7 mouse cellular contexts compared by ENCODE assay signal in the genomic region with DNA sequence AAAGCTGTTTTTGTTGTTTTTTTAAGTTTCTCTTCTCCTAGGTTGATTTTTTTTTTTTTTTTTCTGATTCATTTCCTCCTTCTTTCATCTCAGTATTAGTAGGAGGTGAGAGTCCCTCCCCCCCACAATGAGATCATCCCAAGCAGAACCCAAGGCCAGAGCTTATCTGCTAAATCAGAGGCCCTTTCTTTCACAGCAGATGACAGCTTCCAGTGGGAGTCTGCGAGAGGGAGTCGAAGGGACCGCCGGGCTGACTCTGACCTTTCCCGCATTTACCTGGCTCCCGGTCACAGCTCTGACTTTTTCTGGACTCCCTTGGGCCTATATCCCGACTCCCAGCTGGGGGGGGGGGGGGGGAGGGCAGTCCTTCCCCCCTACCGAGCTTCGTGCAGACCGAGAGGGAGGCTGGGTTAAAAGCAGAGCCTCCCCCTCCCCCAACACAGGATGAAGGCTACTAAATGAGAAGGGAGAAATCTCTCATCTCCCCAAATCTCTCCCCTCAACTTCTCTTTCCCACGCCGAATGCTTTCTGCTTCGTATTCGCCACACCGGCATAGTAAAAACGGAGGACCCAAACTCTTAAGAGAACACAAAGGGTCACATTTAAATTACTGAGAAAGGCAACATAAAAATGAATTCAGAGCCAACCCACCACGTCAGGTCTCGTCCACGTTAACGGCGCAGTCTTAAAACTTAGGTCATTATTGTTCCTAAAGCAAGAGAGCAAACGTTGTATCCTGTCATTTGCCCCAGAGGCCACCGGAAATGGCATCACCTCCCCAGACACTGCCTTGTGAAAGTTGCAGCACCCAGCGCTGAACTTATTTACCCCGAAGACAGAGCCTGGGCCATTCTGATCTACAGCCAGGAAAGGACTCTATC.
A peak's percentile ranks its signal among the peaks of the same experiment; 100 is the strongest.
DNase-seq lines count a peak whose midpoint lies in the region; ATAC-seq lines count a peak whose summit lies in the region.

No protein-coding gene starts in this region.

- 9% methylated on average over 25 of the region's 25 CpGs for WGBS in embryonic facial prominence, embryonic 10.5 days
- WGBS in hindbrain, embryonic 10.5 days = 13% methylated on average over 25 of the region's 25 CpGs
- 6% methylated on average over 25 of the region's 25 CpGs for WGBS in liver, embryonic 13.5 days (ENCODE audit: insufficient replicate concordance)

- peak; percentile 32; the same call in 1 of the 2 replicates for ATAC-seq in liver, embryonic 13.5 days (ENCODE audit: low read depth)

- H3K4me2 ChIP-seq in liver, embryonic 13.5 days = peak overlapping the region; percentile 64

- H3K9ac ChIP-seq in liver, embryonic 13.5 days = peak overlapping the region; percentile 37

- no peaks in the 10 kb centered on the region for H3K36me3 ChIP-seq in embryonic facial prominence, embryonic 10.5 days (replicated peaks)
- no peaks in the 10 kb centered on the region for H3K36me3 ChIP-seq in hindbrain, embryonic 10.5 days
- no peaks in the 10 kb centered on the region; the same call in 1 of the 2 replicates for H3K36me3 ChIP-seq in liver, embryonic 13.5 days

- peaks cover 32% of the 10 kb centered on the region for H3K4me1 ChIP-seq in embryonic facial prominence, embryonic 10.5 days
- peaks cover 29% of the 10 kb centered on the region for H3K4me1 ChIP-seq in hindbrain, embryonic 10.5 days (replicated peaks)
- peaks cover 59% of the 10 kb centered on the region for H3K4me1 ChIP-seq in liver, embryonic 13.5 days (replicated peaks)

- peak; percentile 91 for DNase-seq in R1 (ENCODE audit: low read depth, low spot score)
- DNase-seq in embryonic facial prominence, embryonic 10.5 days (ENCODE audit: low spot score) = peak; percentile 64
- DNase-seq in hindbrain, embryonic 10.5 days (ENCODE audit: low spot score) = peak; percentile 27
- DNase-seq in liver, embryonic 13.5 days = no peak
- DNase-seq in natural killer cell, adult 2 months (ENCODE audit: low spot score in 2 of 2) = peak; percentile 76 to 79
- DNase-seq in cerebellum, adult 9-11 months = no peak
- DNase-seq in urinary bladder, postnatal 10 days (ENCODE audit: low spot score) = no peak

- H3K4me3 ChIP-seq in embryonic facial prominence, embryonic 10.5 days = peak overlapping the region; percentile 45
- H3K4me3 ChIP-seq in hindbrain, embryonic 10.5 days = peak overlapping the region; percentile 38
- peak overlapping the region; percentile 33 for H3K4me3 ChIP-seq in liver, embryonic 13.5 days (replicated peaks)

- H3K9me3 ChIP-seq in embryonic facial prominence, embryonic 10.5 days = no peaks in the 10 kb centered on the region
- no peaks in the 10 kb centered on the region for H3K9me3 ChIP-seq in hindbrain, embryonic 10.5 days
- H3K9me3 ChIP-seq in liver, embryonic 13.5 days (replicated peaks) = no peaks in the 10 kb centered on the region

- H3K27ac ChIP-seq in embryonic facial prominence, embryonic 10.5 days (replicated peaks) = peak overlapping the region; percentile 73
- H3K27ac ChIP-seq in hindbrain, embryonic 10.5 days = peak overlapping the region; percentile 79
- no peak overlapping the region for H3K27ac ChIP-seq in liver, embryonic 13.5 days

- peaks cover 31% of the 10 kb centered on the region for H3K27me3 ChIP-seq in embryonic facial prominence, embryonic 10.5 days (replicated peaks; ENCODE audit: low read depth, poor library complexity, severe bottlenecking)
- peaks cover 12% of the 10 kb centered on the region for H3K27me3 ChIP-seq in hindbrain, embryonic 10.5 days (ENCODE audit: insufficient read depth, poor library complexity, severe bottlenecking)
- H3K27me3 ChIP-seq in liver, embryonic 13.5 days = no peaks in the 10 kb centered on the region

Comparison
In these comparisons a context has a peak if more than half of its experiments do, and no peak if none do; other contexts are left out.
1. DNase-seq: peak in R1 (single experiment), embryonic facial prominence, embryonic 10.5 days (single experiment), hindbrain, embryonic 10.5 days (single experiment) and natural killer cell, adult 2 months (2 of 2); none in liver, embryonic 13.5 days (single experiment), cerebellum, adult 9-11 months (single experiment) and urinary bladder, postnatal 10 days (single experiment).
2. Peak in every context shown above with its lines, with median percentiles within 50 percentile points of each other: H3K4me3 ChIP-seq.